Mouse (Mus musculus): Measurements from ENCODE around the gene Slc5a4b.
A peak's percentile ranks its signal among the peaks of the same experiment; 100 is the strongest.
"Not testable (repeated sequence)": the region's sequence is repeated elsewhere in the genome, so short reads cannot be mapped to it uniquely, and the experiment has no call there.

Gene Slc5a4b

GRCm38 (mm10) chr10:76110861-76111260 lies at the start of gene Slc5a4b:
Gene Slc5a4b, minus strand, starts transcription at chr10:76110961.
- no peak for DNase-seq (ENCODE audit: low spot score)

GRCm38 (mm10) chr10:76158009-76158408 lies 47.2 kb upstream of the Slc5a4b start:
- DNase-seq (ENCODE audit: low spot score), result no peak

GRCm38 (mm10) chr10:76157528-76157927 lies 46.8 kb upstream of the Slc5a4b start:
- DNase-seq (ENCODE audit: low spot score), result no peak

GRCm38 (mm10) chr10:76155911-76156310 lies 45.1 kb upstream of the Slc5a4b start:
- DNase-seq (ENCODE audit: low spot score), result no peak

- no peak for DNase-seq (ENCODE audit: low spot score)
Observed at GRCm38 (mm10) chr10:76147278-76147677, 36.5 kb upstream of the Slc5a4b start, which contains the start of gene Slc5a4a. Gene Slc5a4a, plus strand, starts transcription at chr10:76147451.

- no peak for DNase-seq (ENCODE audit: low spot score)
Observed at GRCm38 (mm10) chr10:76146846-76147245, 36.1 kb upstream of the Slc5a4b start.

- DNase-seq (ENCODE audit: low spot score), result no peak
Observed at GRCm38 (mm10) chr10:76136318-76136717, 25.6 kb upstream of the Slc5a4b start.

- DNase-seq (ENCODE audit: low spot score), result no peak
Observed at GRCm38 (mm10) chr10:76132506-76132905, 21.7 kb upstream of the Slc5a4b start.

GRCm38 (mm10) chr10:76121495-76121894 lies 10.7 kb upstream of the Slc5a4b start:
- DNase-seq (ENCODE audit: low spot score), result no peak

GRCm38 (mm10) chr10:76120124-76120711 lies 9.5 kb upstream of the Slc5a4b start:
- DNase-seq (ENCODE audit: low spot score), result no peak

GRCm38 (mm10) chr10:76118741-76119140 lies 8.0 kb upstream of the Slc5a4b start:
- DNase-seq (ENCODE audit: low spot score), result peak; percentile 72

GRCm38 (mm10) chr10:76117966-76118365 lies 7.2 kb upstream of the Slc5a4b start:
- DNase-seq (ENCODE audit: low spot score), result peak; percentile 84

- DNase-seq (ENCODE audit: low spot score), result no peak
Observed at GRCm38 (mm10) chr10:76097368-76097767, 13.4 kb downstream of the Slc5a4b start.

GRCm38 (mm10) chr10:76096580-76096979 lies 14.2 kb downstream of the Slc5a4b start:
- no peak for DNase-seq (ENCODE audit: low spot score)

- DNase-seq (ENCODE audit: low spot score), result not testable (repeated sequence)
Observed at GRCm38 (mm10) chr10:76077008-76077407, 33.8 kb downstream of the Slc5a4b start.

GRCm38 (mm10) chr10:76072080-76072479 lies 38.7 kb downstream of the Slc5a4b start:
- DNase-seq (ENCODE audit: low spot score), result not testable (repeated sequence)

- DNase-seq (ENCODE audit: low spot score), result no peak
Observed at GRCm38 (mm10) chr10:76067674-76068613, 42.8 kb downstream of the Slc5a4b start.

GRCm38 (mm10) chr10:76062439-76062838 lies 48.3 kb downstream of the Slc5a4b start:
- no peak for DNase-seq (ENCODE audit: low spot score)

GRCm38 (mm10) chr10:76051860-76052259 lies 58.9 kb downstream of the Slc5a4b start:
- no peak for DNase-seq (ENCODE audit: low spot score)

- no peak for DNase-seq (ENCODE audit: low spot score)
Observed at GRCm38 (mm10) chr10:76048967-76049366, 61.8 kb downstream of the Slc5a4b start.

- no peak for DNase-seq (ENCODE audit: low spot score)
Observed at GRCm38 (mm10) chr10:76047182-76047869, 63.4 kb downstream of the Slc5a4b start.

- DNase-seq (ENCODE audit: low spot score), result no peak
Observed at GRCm38 (mm10) chr10:76046754-76047153, 64.0 kb downstream of the Slc5a4b start.

- DNase-seq (ENCODE audit: low spot score), result no peak
Observed at GRCm38 (mm10) chr10:76045343-76045742, 65.4 kb downstream of the Slc5a4b start.

Measured in testis, postnatal 10 days (tissue).